Mouse (Mus musculus) heart, embryonic 15.5 days (tissue): ENCODE measurements at regions not wholly inside any gene's neighbourhood (a gene's known extent, or its start where the extent isn't known, plus 50 kb on each side); places are given as distances from the start of the nearest gene placed in this dataset.

Experiments
- ATAC-seq: fragments of 200-750 bp; cut with Nextera tagmentation; replicated peaks from 2 replicates; pipeline ENCODE4 v1.8.0; 2017; ENCODE audit warnings: low read depth, moderate TSS enrichment; ENCODE audit not compliant: insufficient number of reproducible peaks, insufficient read depth, low FRiP score
- H3K27ac ChIP-seq: fragments of 300-500 bp; sonication (generic); 2 replicates; pipeline ENCODE4 v1.5.1; 2015; ENCODE audit warnings: mild to moderate bottlenecking, inconsistent platforms
- H3K27me3 ChIP-seq: fragments of 300-500 bp; sonication (generic); 2 replicates; pipeline ENCODE4 v1.6.1; 2015; ENCODE audit warnings: inconsistent platforms
- H3K36me3 ChIP-seq: fragments of 300-500 bp; sonication (generic); 2 replicates; pipeline ENCODE4 v1.6.1; 2015; ENCODE audit warnings: mild to moderate bottlenecking, inconsistent platforms
- H3K4me1 ChIP-seq: fragments of 300-500 bp; sonication (generic); replicated peaks from 2 replicates; pipeline ENCODE4 v1.6.1; 2015; ENCODE audit warnings: inconsistent platforms
- H3K4me2 ChIP-seq: fragments of 300-500 bp; sonication (generic); 2 replicates; pipeline ENCODE4 v1.6.1; 2015; ENCODE audit warnings: inconsistent platforms, mild to moderate bottlenecking, moderate library complexity
- H3K4me3 ChIP-seq: fragments of 300-500 bp; sonication (generic); 2 replicates; pipeline ENCODE4 v1.5.1; 2015; ENCODE audit warnings: mild to moderate bottlenecking, inconsistent platforms
- H3K9ac ChIP-seq: fragments of 300-500 bp; sonication (generic); 2 replicates; pipeline ENCODE4 v1.6.1; 2015; ENCODE audit warnings: mild to moderate bottlenecking, inconsistent platforms
- H3K9me3 ChIP-seq: fragments of 300-500 bp; sonication (generic); replicated peaks from 2 replicates; pipeline ENCODE4 v1.6.1; 2016; ENCODE audit warnings: inconsistent platforms
- WGBS: fragments of 180-500 bp; shearing (Covaris S2); methylation state at CpG from one replicate; pipeline ENCODE4 v1.1.7; 2015; ENCODE audit warnings: mixed read lengths; 5-methylcytosine and 5-hydroxymethylcytosine counted together

DNA sequence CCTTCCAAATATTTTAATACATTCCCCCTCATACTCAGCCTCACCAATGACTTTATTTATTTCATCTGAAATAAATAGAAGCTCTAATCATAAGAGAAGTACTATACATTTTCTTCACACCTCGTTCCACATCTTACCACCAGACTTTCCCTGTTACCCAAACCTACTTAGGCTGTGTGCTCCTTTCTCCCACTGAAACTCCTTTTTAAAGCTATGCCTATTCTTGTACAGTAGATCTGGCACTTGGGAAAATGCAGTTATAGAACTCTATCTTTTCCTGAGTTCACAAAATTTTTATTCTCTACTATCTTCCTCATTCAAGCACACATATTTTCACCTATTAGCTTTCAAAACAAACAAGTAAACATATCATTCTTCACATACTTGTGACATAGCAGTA lies 272.8 kb upstream of the Prkd1 start:
- WGBS: 65% methylated on average over 1 of the region's 1 CpGs
- no peak for ATAC-seq
- no peak overlapping the region for H3K27ac ChIP-seq

DNA sequence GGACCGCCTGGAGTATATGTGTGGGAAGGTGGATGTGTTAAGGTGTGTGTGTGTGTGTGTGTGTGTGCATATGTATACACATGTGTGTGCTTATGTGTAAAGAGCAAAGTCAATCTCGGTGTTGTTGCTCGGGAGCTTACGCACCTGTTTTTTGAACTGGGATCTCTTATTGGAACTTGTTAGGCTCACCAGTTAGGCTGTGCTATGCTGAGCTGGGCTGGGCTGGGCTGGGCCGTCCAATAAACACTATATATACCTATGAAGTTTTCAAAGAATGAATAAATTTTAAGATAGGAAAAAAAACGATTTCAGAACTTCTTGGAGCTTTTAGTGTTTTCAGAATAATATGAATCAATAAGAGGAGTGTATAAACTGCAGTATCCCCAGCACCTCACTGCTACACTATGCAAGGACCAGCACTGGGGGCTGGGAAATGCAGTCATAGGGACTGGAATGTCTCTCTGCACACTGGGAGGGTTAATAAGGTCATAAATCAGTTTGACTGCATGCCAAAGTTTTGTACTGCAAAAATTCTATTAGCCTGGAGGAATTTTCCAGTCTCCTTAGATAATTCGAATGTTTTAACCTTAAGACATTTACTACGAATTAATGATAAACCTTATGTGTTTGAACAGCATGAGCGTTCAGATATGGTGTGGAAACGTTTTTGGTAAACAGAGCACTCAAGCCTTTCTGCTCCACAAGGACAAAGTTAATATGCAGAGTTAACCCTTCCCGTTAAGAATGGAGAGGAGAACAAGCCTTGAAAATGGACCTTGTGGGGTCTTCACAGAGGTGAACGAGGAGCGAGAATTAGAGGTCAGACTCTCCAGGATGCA lies 250.9 kb upstream of the Prkd1 start:
- H3K4me2 ChIP-seq: no peak overlapping the region
- no peaks in the 10 kb centered on the region for H3K9me3 ChIP-seq
- no peaks in the 10 kb centered on the region for H3K4me1 ChIP-seq
- H3K9ac ChIP-seq: no peak overlapping the region
- no peak overlapping the region for H3K27ac ChIP-seq
- no peaks in the 10 kb centered on the region for H3K27me3 ChIP-seq
- ATAC-seq: no peak
- H3K4me3 ChIP-seq: no peak overlapping the region
- 69% methylated on average over 13 of the region's 13 CpGs for WGBS
- H3K36me3 ChIP-seq: no peaks in the 10 kb centered on the region

More for the DNA sequence above, 272.8 kb upstream of the Prkd1 start:
- Histone ChIP-seq H3K4me2 (no peak overlapping the region), H3K36me3 (no peaks in the 10 kb centered on the region), H3K9ac (no peak overlapping the region), H3K4me3 (no peak overlapping the region), H3K9me3 (no peaks in the 10 kb centered on the region), H3K27me3 (no peaks in the 10 kb centered on the region), H3K4me1 (no peaks in the 10 kb centered on the region)

DNA sequence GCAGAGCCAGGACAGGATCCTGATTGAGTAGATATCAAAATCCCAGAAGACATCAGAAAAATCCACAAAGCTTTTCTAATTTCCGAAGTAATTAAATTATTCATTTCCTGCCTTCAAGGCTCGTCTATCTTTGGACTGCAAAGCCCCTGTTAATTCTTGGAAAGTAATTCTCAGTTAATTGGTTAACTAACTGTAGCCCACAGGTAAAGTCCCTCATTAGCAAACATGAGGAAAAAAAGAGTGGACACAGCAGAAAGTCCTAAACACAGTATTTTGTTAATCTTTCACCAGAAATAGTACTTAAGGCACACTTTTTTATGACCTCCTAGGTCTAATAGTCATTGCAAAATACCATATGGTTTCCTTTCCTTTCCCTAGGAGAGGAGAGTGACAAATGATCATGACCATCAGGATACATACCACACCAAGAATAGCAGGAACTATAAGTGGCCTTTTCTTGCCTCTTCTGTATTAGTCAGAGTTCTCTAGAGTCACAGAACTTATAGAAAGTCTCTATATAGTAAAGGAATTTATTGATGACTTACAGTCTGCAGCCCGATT lies 248.8 kb upstream of the Prkd1 start:
- ATAC-seq: no peak
- WGBS: 72% methylated on average over 3 of the region's 3 CpGs

DNA sequence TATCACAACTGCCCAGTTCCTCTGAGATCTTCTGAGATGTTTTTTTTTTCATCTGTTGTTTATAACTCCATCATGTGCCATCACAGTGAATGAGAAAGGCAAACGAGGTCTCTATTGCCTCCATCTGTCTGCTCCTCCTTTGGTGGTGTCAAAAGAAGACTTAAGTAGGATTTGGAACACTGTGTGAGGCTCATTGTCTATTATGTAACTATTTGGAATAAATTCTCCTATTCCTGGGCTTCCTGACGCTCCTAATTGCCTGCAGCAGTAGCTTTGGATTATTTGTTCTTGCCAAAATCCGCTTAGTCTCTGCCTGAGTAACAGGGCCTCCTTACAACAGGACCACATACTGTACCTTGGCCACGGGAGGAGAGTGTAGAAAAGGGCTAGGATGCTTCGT lies 244.7 kb upstream of the Prkd1 start:
- Histone ChIP-seq H3K9me3 (no peaks in the 10 kb centered on the region), H3K36me3 (no peaks in the 10 kb centered on the region), H3K27ac (no peak overlapping the region), H3K27me3 (no peaks in the 10 kb centered on the region), H3K9ac (no peak overlapping the region), H3K4me1 (no peaks in the 10 kb centered on the region), H3K4me2 (no peak overlapping the region), H3K4me3 (no peak overlapping the region)
- WGBS: 60% methylated on average over 5 of the region's 5 CpGs
- no peak for ATAC-seq

More for the DNA sequence above, 248.8 kb upstream of the Prkd1 start:
- Histone ChIP-seq H3K9me3 (no peaks in the 10 kb centered on the region), H3K4me3 (no peak overlapping the region), H3K9ac (no peak overlapping the region), H3K27ac (no peak overlapping the region), H3K4me1 (no peaks in the 10 kb centered on the region), H3K36me3 (no peaks in the 10 kb centered on the region), H3K4me2 (no peak overlapping the region), H3K27me3 (no peaks in the 10 kb centered on the region)

DNA sequence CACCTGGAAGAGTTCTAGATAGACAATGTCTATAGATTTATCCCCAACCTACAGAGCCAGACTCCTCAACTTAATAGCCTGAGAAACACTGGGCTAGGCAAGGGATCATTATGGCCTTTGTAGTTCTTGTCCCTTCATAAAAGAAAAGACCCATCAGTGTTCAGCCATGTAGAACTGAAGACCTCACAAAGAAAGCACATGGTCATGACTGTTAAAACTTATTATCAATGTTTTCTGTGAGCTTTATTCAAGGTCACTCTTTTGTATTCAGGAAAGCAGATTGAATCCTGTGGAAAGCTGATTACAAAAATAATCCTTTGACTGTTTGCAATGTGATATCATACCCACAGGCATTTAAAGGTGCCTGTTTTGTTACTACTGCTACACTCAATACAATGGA lies 226.9 kb upstream of the Prkd1 start:
- H3K4me3 ChIP-seq: no peak overlapping the region
- no peak overlapping the region for H3K9ac ChIP-seq
- no peak for ATAC-seq
- H3K4me1 ChIP-seq: no peaks in the 10 kb centered on the region
- H3K27ac ChIP-seq: no peak overlapping the region
- no peak overlapping the region for H3K4me2 ChIP-seq
- H3K27me3 ChIP-seq: no peaks in the 10 kb centered on the region
- H3K9me3 ChIP-seq: no peaks in the 10 kb centered on the region
- H3K36me3 ChIP-seq: no peaks in the 10 kb centered on the region

DNA sequence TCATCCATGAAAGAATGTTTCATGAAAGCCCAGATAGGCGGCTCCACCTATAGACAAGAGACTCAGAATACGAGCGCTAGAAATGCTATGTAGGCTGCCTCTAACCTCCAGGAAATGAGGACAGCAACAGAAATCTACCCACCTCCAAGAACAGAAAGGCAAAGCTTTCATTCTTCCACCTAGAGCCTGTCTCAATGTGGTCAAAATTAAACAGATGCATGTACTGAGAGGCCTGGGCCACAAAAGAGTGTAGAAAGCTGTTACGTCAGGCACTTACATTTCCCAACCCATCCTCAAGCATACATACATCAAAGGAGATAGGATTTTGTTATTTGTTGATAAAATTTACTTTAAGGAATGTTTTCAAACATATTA lies 225.1 kb upstream of the Prkd1 start:
- H3K9me3 ChIP-seq: no peaks in the 10 kb centered on the region
- ATAC-seq: no peak
- H3K4me2 ChIP-seq: no peak overlapping the region
- H3K36me3 ChIP-seq: no peaks in the 10 kb centered on the region
- no peak overlapping the region for H3K9ac ChIP-seq
- H3K27ac ChIP-seq: no peak overlapping the region
- no peak overlapping the region for H3K4me3 ChIP-seq
- no peaks in the 10 kb centered on the region for H3K27me3 ChIP-seq
- H3K4me1 ChIP-seq: no peaks in the 10 kb centered on the region
- WGBS: 90% methylated on average over 4 of the region's 4 CpGs

DNA sequence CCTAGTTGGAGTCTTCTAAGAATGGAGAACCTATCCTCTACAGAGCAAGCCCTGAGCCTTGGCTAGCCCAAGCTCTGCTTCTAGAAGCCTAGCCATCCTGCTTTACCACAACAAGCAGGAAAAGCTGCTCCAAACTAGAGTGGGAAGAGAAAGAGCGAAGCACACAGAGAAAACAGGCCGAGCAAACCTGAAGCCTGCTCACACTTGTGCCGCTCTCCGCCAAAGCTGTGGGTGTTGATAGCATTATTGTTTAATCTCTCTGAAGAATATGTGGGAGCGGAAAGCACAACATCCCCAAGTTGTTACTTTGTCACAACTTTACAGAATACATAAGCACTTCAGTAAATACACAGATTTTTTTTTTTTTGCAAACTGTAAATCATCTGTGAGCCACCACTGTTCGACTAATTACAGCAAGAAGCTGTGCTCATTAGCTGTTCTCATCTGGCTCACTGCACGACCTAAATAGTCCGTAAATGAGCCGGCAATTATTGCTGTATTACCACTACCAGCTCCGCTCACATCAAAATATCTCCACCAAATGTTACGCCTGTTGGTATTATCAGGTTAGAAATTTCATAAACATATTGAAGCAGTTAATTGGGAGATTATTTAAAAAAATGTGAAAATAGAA lies 224.6 kb upstream of the Prkd1 start:
- H3K4me3 ChIP-seq: no peak overlapping the region
- no peak for ATAC-seq
- WGBS: 84% methylated on average over 11 of the region's 11 CpGs

DNA sequence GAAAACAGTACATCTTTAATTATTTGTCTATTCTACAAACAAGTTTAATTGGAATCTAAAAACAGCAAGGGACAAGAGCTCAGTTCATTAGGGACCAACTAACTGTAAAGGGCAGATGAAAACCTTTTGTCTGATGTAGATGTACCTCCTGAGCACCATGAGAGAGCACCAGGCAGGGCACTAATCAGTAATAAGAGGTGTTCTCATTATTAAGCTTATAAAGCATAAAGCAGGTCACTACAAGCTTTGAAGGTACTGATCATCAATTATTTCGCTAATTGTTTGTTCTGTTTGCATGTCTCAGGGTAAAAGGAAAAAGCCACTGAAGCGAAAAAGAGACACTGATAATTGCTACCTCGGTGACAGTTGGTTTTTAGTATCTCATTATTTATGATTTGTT lies 202.7 kb upstream of the Prkd1 start:
- H3K4me3 ChIP-seq: no peak overlapping the region
- H3K36me3 ChIP-seq: no peaks in the 10 kb centered on the region
- H3K4me2 ChIP-seq: no peak overlapping the region
- H3K27ac ChIP-seq: no peak overlapping the region
- WGBS: 74% methylated on average over 3 of the region's 3 CpGs
- H3K9ac ChIP-seq: no peak overlapping the region
- H3K27me3 ChIP-seq: no peaks in the 10 kb centered on the region
- ATAC-seq: no peak
- no peaks in the 10 kb centered on the region for H3K9me3 ChIP-seq
- peaks cover 6% of the 10 kb centered on the region for H3K4me1 ChIP-seq

More for the DNA sequence above, 224.6 kb upstream of the Prkd1 start:
- Histone ChIP-seq H3K9me3 (no peaks in the 10 kb centered on the region), H3K27me3 (no peaks in the 10 kb centered on the region), H3K27ac (no peak overlapping the region), H3K4me1 (no peaks in the 10 kb centered on the region), H3K4me2 (no peak overlapping the region), H3K36me3 (no peaks in the 10 kb centered on the region), H3K9ac (no peak overlapping the region)

DNA sequence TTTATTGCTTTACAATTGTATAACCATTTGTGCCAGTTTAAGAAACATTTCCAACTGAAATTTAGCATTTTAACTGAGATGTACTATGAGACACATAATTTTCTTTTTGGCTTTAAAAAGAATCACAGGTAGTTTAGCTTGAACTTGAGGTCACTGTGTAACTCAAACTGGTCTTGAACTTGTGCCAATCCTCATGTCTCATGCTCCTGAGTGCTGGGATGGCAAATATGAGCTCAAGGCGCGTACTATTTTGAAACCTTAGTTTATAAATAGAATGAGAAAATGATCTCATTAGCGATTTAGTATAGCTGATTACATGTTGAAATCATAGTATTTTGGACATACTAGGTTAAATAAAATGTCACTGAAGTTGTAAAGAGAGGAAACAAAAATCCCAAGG lies 199.1 kb upstream of the Prkd1 start:
- 41% methylated on average over 3 of the region's 3 CpGs for WGBS
- Histone ChIP-seq H3K4me1 (peaks cover 6% of the 10 kb centered on the region), H3K4me3 (no peak overlapping the region), H3K27me3 (no peaks in the 10 kb centered on the region), H3K9ac (no peak overlapping the region), H3K4me2 (no peak overlapping the region), H3K36me3 (no peaks in the 10 kb centered on the region), H3K27ac (no peak overlapping the region), H3K9me3 (no peaks in the 10 kb centered on the region)
- ATAC-seq: no peak

DNA sequence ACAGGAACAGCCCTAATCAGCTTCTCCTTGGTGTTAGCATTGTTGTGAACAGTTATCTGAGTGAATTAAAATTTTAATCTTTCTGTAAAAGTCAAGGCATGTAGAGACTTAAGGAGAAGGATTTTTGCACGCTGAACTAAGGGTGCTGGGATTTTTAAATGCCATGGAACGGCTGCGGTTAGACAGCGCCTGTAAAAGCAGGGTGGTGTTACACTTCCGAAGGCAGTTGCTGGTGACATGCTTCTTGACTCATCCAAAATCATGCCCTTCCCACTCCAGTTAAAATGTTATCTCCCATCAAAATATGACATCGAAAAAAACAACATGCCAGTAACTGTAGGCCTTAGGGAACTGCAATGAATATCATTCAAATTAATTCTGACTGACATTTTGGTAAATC lies 193.8 kb upstream of the Prkd1 start:
- Histone ChIP-seq H3K4me3 (no peak overlapping the region), H3K9ac (no peak overlapping the region), H3K4me1 (no peaks in the 10 kb centered on the region), H3K4me2 (no peak overlapping the region), H3K27ac (no peak overlapping the region), H3K36me3 (no peaks in the 10 kb centered on the region), H3K9me3 (no peaks in the 10 kb centered on the region), H3K27me3 (no peaks in the 10 kb centered on the region)
- 79% methylated on average over 6 of the region's 6 CpGs for WGBS
- no peak for ATAC-seq

DNA sequence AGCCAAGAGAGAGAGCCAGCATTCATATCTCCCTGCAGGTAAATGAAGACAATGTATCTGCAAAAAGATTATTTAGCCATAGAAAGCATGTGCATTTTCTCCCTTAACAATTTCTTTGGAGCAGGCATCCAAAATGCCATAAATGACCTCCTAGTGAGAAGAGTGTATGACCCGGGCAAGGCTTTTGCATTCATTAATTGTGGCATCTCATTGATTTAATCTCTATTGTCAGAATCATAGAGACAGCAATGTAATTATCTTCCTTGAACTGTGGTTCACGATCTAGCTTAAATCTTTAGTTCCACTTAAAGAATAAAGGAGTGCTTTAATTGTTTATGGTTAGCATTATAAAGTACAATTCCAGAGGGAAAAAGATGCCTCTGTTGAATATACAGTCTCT lies 190.5 kb upstream of the Prkd1 start:
- H3K4me1 ChIP-seq: no peaks in the 10 kb centered on the region
- no peaks in the 10 kb centered on the region for H3K9me3 ChIP-seq
- H3K27ac ChIP-seq: no peak overlapping the region
- no peak for ATAC-seq
- H3K27me3 ChIP-seq: no peaks in the 10 kb centered on the region
- WGBS: 79% methylated on average over 2 of the region's 2 CpGs
- no peak overlapping the region for H3K4me3 ChIP-seq
- no peaks in the 10 kb centered on the region for H3K36me3 ChIP-seq
- no peak overlapping the region for H3K4me2 ChIP-seq
- no peak overlapping the region for H3K9ac ChIP-seq
